Mouse (Mus musculus) hindbrain, embryonic 12.5 days (tissue): ENCODE results near the gene Ttll11. TPM values are rescaled to one million over a fixed set of nuclear protein-coding genes. Genes with fewer than 3 reads are reported as not detected.

Source experiments
- ATAC-seq: fragments of 200-750 bp; cut with Nextera tagmentation; 2 replicates; pipeline ENCODE4 v1.8.0; 2017; ENCODE audit warnings: moderate TSS enrichment; ENCODE audit not compliant: low FRiP score
- H3K27ac ChIP-seq: fragments of 300-500 bp; sonication (generic); 2 replicates; pipeline ENCODE4 v1.5.1; 2016; ENCODE audit warnings: mild to moderate bottlenecking
- H3K27me3 ChIP-seq: fragments of 300-500 bp; sonication (generic); 2 replicates; pipeline ENCODE4 v1.6.1; 2016; ENCODE audit warnings: mild to moderate bottlenecking
- H3K36me3 ChIP-seq: fragments of 300-500 bp; sonication (generic); 2 replicates; pipeline ENCODE4 v1.6.1; 2016; ENCODE audit warnings: mild to moderate bottlenecking
- H3K4me1 ChIP-seq: fragments of 300-500 bp; sonication (generic); 2 replicates; pipeline ENCODE4 v1.6.1; 2016
- H3K4me2 ChIP-seq: fragments of 300-500 bp; sonication (generic); replicated peaks from 2 replicates; pipeline ENCODE4 v1.6.1; 2016; ENCODE audit warnings: mild to moderate bottlenecking
- H3K4me3 ChIP-seq: fragments of 300-500 bp; sonication (generic); 2 replicates; pipeline ENCODE4 v1.5.1; 2016; ENCODE audit warnings: mild to moderate bottlenecking
- H3K9ac ChIP-seq: fragments of 300-500 bp; sonication (generic); 2 replicates; pipeline ENCODE4 v1.6.1; 2016; ENCODE audit warnings: mild to moderate bottlenecking, moderate library complexity
- H3K9me3 ChIP-seq: fragments of 300-500 bp; sonication (generic); replicated peaks from 2 replicates; pipeline ENCODE4 v1.6.1; 2016; ENCODE audit warnings: mild to moderate bottlenecking
- WGBS: fragments of 180-500 bp; shearing (Covaris S2); methylation state at CpG from one replicate; pipeline ENCODE4 v1.1.7; 2016; 5-methylcytosine and 5-hydroxymethylcytosine counted together
- polyA plus RNA-seq: library from polyadenylated mRNA; unstranded; fragments of >200 nt; fragmentation: Nextera tagmentation; extraction: Ambion mirVana; gene quantifications from 2 replicates; pipeline ENCODE4 v1.2.1, GENCODE M21; 2016

Ttll11 gene
- polyA plus RNA-seq, 1 experiment from 2014 or later, result 4.6 TPM

DNA sequence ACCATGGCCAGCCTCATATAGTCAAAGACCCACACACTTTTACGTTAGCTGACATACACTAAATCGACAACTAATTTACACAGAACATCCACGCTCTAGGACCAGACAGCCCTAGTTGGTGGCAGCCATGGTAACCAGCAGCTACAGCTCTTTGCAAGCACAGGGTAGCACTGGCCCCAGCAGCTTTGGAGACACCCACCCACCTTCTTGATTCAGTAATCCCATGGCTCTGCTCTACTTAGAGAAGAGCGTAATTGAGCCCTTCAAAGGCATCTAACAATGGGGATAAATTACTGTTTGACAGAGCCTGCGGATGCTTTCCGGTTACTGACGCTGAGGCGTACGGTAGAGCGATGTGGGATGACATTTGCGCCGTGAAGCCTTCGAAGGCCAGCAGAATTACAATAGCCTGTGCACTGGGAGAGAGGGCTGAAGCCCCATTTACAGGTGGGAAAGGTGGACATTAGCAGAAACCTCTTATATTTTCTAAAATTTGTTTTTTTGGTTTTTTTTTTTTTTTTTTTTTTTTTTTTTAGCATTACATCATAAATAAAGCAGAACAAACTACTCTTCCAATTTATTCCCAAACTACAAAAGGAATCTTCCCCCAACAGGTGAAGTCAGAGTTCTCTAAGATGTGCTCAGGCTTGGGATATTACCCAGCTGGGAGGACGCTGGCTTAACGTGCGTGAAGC, 136.8 kb downstream of the Ttll11 start:
- peaks cover 20% of the 10 kb centered on the region for H3K4me1 ChIP-seq
- H3K27me3 ChIP-seq, result no peaks in the 10 kb centered on the region
- H3K27ac ChIP-seq, result no peak overlapping the region
- no peak overlapping the region for H3K9ac ChIP-seq
- no peak overlapping the region for H3K4me2 ChIP-seq
- WGBS, result 80% methylated on average over 16 of the region's 16 CpGs
- no peak for ATAC-seq
- H3K9me3 ChIP-seq, result no peaks in the 10 kb centered on the region
- H3K4me3 ChIP-seq, result no peak overlapping the region
- H3K36me3 ChIP-seq, result no peaks in the 10 kb centered on the region

DNA sequence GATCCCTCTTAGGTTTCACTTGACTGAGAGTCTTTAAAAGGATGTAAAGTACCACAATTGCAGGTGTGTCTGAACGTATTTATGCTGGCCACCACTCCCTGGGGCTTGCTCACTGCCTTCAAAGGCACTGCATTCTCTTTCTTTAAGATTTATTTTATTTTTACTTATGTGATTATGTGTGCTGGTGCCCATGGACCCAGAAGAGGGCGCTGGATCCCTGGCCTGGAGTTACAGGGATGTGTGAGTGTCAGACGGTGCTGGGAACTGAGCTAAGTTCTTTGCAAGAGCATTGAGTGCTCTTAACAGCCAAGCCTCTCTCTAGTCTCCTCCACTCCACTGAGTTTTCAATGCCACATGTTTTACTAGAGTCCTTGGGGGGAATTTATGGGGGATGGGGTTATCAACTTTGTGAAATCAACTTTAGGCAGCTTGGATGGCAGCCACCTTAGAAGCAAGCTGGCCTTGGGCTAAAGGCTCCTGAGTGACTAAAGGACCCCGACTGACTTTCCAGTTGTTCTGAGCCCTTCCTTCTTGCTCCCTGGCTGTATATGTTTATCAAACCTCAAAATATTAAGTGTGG, 137.8 kb downstream of the Ttll11 start:
- ATAC-seq, result no peak
- no peak overlapping the region for H3K9ac ChIP-seq
- peaks cover 2% of the 10 kb centered on the region; the same call in 1 of the 2 replicates for H3K9me3 ChIP-seq
- no peaks in the 10 kb centered on the region for H3K36me3 ChIP-seq
- no peaks in the 10 kb centered on the region for H3K27me3 ChIP-seq
- H3K4me1 ChIP-seq, result peaks cover 20% of the 10 kb centered on the region
- no peak overlapping the region for H3K4me2 ChIP-seq
- 64% methylated on average over 4 of the region's 4 CpGs for WGBS
- no peak overlapping the region for H3K4me3 ChIP-seq
- H3K27ac ChIP-seq, result no peak overlapping the region

DNA sequence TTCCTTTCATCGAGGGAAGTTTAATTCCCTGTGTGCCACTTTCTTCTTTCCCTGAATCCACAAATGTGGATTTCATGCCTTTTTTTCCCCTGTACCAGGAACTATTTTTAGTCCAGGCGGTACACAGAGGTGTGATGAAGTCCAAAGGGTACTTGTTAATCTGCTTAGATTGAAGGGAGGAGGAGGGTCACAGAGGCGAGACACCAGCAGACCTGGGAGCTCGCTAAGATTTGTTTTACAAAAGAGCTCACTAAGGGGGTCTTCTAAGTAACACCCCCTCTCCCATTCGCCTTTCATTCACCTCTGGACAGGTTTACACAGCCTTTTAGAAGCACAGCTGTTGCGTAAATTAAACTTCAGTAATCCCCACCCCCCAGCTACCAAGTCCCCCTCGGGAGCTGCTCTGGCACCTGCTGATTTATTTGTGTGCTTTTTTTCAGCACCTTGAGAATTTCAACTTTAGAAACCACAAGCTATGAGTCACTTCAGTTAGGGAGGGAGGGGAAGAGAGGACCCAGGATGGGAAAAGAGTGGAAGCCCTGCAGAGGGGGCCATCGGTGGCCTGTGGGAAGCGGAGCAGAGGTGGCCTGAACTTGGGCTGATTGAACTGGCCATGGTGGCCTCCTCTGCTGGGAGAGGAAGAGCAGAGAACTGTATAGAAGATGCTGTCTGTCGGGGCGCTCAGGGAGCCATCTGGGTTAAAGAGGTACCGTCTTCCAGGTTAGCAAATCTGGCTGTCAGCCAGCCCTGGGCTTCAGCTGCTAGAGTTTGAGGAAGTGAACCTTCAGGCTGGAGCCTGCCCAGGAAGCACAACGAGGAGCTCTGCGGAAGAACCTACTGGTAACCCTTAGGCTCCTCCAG, 138.5 kb downstream of the Ttll11 start:
- no peak overlapping the region for H3K4me2 ChIP-seq
- no peaks in the 10 kb centered on the region for H3K36me3 ChIP-seq
- WGBS, result 32% methylated on average over 14 of the region's 14 CpGs
- no peak for ATAC-seq
- peaks cover 4% of the 10 kb centered on the region; the same call in 1 of the 2 replicates for H3K9me3 ChIP-seq
- H3K4me3 ChIP-seq, result no peak overlapping the region
- H3K27me3 ChIP-seq, result no peaks in the 10 kb centered on the region
- peaks cover 20% of the 10 kb centered on the region for H3K4me1 ChIP-seq
- no peak overlapping the region for H3K9ac ChIP-seq
- no peak overlapping the region for H3K27ac ChIP-seq

DNA sequence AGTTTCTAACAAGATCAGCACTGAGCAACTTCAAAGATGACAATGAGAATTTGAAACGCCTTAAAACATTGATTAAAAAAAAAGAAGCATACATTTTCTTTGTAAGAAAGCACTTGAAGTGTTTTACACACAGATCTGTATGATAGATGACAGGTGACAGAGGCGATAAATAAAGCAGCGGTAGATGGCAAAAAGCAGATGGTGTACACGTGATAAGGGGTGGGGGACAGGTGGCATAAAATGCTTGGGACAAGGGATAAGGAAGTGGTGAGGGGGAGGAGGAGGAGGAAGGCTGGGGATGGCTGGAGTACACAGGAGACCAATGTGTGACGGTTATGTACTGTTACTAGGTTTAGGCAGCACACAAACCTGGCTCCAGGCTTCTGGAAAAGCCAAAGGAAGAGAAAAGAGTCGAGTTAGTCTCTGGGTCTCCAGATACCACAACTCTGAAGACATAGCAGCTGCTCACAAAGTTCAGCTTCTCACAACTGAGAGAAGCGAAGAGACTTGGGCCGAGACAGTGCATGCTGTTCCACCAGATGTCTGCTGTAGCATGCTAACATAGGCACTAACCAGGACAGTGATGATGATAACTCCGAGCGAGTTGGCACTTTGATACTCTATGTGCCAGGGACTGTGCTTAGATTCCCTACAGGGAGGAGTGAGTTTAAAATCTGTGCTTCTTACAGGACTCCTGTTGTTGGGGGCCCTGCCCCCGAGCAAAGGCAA, 140.8 kb downstream of the Ttll11 start:
- H3K27me3 ChIP-seq, result no peaks in the 10 kb centered on the region
- 84% methylated on average over 11 of the region's 11 CpGs for WGBS
- no peak overlapping the region for H3K4me2 ChIP-seq
- peaks cover 11% of the 10 kb centered on the region for H3K4me1 ChIP-seq
- no peak overlapping the region for H3K27ac ChIP-seq
- H3K9ac ChIP-seq, result no peak overlapping the region
- no peaks in the 10 kb centered on the region for H3K36me3 ChIP-seq
- H3K4me3 ChIP-seq, result no peak overlapping the region
- ATAC-seq, result no peak
- H3K9me3 ChIP-seq, result peaks cover 4% of the 10 kb centered on the region; the same call in 1 of the 2 replicates

DNA sequence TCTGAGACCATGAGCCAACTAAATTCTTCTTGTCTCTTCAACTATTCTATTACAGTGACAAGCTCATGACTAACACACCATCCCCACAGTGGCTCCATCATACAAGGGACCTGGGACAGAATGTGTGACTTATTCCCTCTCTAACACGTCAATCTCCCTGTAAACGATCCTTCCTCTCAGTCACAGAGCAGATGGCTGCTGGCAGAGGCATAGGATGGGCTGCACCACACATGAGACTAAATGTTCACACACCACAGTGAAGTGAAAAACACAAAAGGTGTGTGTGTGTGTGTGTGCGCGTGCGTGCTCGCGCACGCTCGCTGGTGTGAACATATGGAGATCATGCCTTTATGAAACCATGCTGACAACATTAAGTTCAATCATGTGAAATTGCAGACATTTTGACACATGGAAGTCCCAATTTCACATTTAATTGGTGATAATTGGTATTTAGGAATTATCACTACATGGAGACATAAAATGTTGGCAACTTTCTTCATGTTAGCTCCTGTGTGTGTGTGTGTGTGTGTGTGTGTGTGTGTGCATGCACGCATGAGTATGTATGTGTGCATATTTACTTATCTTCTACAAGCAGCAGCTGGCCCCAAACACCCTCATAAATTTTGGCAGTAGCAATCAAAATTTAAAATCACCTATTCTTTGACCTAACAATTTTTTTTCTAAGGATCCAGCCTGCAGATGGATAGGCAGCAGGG, 145.4 kb downstream of the Ttll11 start:
- 94% methylated on average over 10 of the region's 10 CpGs for WGBS
- no peaks in the 10 kb centered on the region for H3K36me3 ChIP-seq

DNA sequence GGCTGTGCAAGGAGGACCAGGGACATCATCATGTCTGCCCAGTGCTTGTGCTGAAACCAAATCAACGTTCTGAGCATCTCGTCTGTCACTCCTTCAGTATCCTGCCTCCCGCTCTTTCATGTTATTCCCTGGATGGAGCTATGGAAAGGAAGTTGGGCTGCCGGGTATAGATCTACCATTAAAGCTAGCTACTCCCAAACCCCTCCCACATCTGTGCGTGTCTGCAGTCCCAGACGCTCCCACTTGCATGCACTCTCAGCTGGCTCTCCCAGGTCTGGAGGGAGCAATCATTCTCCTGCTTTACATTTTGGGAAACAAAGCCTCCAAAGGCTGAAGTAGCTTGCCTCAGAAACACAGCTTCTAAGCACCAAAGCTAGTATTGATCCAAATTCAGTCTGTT, 146.2 kb downstream of the Ttll11 start:
- 72% methylated on average over 6 of the region's 6 CpGs for WGBS
- H3K4me2 ChIP-seq, result no peak overlapping the region
- no peaks in the 10 kb centered on the region for H3K27me3 ChIP-seq
- H3K9ac ChIP-seq, result no peak overlapping the region
- H3K36me3 ChIP-seq, result no peaks in the 10 kb centered on the region
- no peaks in the 10 kb centered on the region for H3K4me1 ChIP-seq
- H3K27ac ChIP-seq, result no peak overlapping the region
- no peak for ATAC-seq
- no peak overlapping the region for H3K4me3 ChIP-seq
- peaks cover 4% of the 10 kb centered on the region; the same call in 1 of the 2 replicates for H3K9me3 ChIP-seq

More for the DNA sequence above, 145.4 kb downstream of the Ttll11 start:
- Histone ChIP-seq H3K9me3 (peaks cover 4% of the 10 kb centered on the region; the same call in 1 of the 2 replicates), H3K27ac (no peak overlapping the region), H3K9ac (no peak overlapping the region), H3K4me2 (no peak overlapping the region), H3K27me3 (no peaks in the 10 kb centered on the region), H3K4me1 (no peaks in the 10 kb centered on the region), H3K4me3 (no peak overlapping the region)
- ATAC-seq, result no peak

DNA sequence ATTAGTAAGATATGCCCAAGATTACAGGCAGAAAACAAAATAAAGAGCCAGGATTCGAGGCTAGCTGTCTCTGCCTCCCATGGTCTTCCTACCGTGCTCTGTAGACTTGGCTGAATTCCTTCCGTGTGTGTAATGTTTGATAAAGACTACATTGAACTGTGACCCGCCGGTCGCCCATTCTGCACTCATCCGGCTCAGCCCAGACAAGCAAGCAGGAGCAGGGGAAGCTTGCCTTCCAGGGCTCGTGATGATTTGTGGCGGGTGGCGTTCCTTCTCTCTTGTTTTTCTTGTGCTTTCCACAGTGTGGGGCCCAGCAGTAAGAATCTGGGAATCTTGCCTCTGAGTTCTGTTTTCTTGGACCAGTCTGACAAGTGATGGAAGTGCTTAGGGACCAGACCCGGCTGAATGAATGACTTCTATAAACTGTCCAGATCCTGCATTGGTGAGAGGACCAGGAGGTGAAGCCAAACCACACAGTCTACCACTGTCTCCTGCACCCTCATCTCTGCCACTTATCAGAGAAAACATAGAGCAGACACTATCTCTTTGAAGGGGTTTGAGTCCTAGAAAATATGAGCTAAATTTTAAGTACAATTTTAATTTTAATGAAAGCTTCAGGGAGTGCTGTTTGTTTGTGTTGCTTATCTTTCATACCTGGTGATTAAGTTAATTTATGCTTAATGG, 146.8 kb downstream of the Ttll11 start:
- H3K9me3 ChIP-seq, result peaks cover 4% of the 10 kb centered on the region; the same call in 1 of the 2 replicates
- H3K27ac ChIP-seq, result no peak overlapping the region
- no peak overlapping the region for H3K4me2 ChIP-seq
- WGBS, result 55% methylated on average over 11 of the region's 11 CpGs
- no peaks in the 10 kb centered on the region for H3K27me3 ChIP-seq
- H3K4me1 ChIP-seq, result no peaks in the 10 kb centered on the region
- ATAC-seq, result no peak
- H3K4me3 ChIP-seq, result no peak overlapping the region
- no peaks in the 10 kb centered on the region for H3K36me3 ChIP-seq
- no peak overlapping the region for H3K9ac ChIP-seq

DNA sequence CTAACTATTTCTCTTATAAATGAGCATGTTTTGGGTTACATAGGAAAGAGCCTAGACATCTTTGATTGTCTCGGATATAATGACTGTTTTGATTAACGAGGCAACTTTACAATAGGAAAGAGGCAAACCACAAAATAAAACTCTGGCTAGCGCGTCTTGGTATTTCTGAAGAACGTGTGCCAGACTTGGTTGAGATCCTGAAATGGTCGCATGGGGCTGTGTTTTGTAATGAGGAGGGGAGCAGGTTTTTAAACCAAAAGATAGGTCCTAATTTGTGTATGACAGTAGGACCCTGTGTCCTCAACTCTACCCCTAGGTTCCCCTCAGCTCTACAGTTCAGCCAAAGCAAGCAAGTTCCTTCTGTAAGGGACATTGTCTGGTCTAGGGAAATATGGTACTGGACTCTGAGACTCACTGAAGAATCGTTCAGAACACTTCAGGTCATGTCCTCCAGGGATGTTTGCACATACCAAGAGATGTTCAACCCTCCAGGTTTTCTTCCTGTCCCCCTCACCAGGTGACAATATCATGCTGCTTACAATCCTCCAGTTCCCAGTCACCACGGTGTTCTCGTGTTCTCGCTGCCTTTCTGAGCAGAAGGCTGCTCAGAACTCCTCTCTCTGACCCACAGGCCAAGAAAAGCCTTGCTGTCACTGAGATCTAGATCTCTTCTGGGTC, 147.7 kb downstream of the Ttll11 start:
- Histone ChIP-seq H3K9me3 (peaks cover 3% of the 10 kb centered on the region; the same call in 1 of the 2 replicates), H3K27ac (no peak overlapping the region), H3K4me3 (no peak overlapping the region), H3K27me3 (no peaks in the 10 kb centered on the region), H3K36me3 (no peaks in the 10 kb centered on the region), H3K4me2 (no peak overlapping the region), H3K9ac (no peak overlapping the region), H3K4me1 (no peaks in the 10 kb centered on the region)
- WGBS, result 81% methylated on average over 10 of the region's 10 CpGs
- no peak for ATAC-seq

DNA sequence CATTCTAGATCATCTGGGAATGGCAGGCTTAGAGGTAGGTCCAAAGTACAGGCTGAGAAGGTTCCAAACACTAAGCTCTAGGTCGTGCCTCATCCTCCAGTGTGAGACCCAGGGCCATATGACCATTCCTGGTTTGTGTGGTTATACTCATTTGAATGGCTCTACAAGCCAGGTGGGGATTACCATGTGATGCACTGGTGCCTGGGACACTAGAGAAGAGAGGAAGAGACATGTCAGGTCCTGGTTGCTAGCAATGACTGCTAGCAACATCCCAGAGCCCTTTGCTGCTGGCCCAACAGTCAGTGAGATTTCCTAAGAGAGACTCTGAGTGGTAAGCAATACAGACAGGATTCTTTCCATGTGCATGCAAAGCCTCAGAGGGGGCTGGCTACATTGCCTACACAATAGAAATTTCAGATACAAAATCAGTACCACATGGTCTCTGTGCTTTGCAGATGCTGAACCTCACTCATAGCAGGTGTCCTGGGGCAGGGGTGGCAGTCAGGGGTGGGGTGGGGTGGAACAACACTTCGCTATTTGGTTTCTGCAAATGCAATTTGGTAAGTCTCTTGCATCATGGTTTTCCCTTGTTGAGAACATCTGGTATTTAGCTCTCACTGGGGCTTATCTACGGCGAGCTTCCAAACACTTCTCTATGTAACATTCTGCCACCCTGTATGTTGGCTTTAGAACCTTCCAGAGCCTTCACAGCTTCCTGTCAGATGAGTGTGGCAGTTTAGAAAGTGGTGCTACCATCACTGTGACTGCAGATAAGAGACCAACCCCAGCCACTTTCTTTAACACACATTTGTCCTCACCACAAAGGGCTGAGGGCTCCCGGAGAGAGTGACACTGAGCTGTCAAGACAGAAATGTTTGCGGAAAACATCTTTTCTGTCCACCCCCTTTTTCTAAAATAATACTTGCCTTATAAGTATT, 148.5 kb downstream of the Ttll11 start:
- H3K36me3 ChIP-seq, result no peaks in the 10 kb centered on the region
- no peak overlapping the region for H3K27ac ChIP-seq
- H3K27me3 ChIP-seq, result no peaks in the 10 kb centered on the region
- no peak for ATAC-seq
- H3K4me1 ChIP-seq, result no peaks in the 10 kb centered on the region
- WGBS, result 72% methylated on average over 6 of the region's 6 CpGs
- no peak overlapping the region for H3K4me3 ChIP-seq
- no peak overlapping the region for H3K4me2 ChIP-seq
- H3K9me3 ChIP-seq, result no peaks in the 10 kb centered on the region
- no peak overlapping the region for H3K9ac ChIP-seq

DNA sequence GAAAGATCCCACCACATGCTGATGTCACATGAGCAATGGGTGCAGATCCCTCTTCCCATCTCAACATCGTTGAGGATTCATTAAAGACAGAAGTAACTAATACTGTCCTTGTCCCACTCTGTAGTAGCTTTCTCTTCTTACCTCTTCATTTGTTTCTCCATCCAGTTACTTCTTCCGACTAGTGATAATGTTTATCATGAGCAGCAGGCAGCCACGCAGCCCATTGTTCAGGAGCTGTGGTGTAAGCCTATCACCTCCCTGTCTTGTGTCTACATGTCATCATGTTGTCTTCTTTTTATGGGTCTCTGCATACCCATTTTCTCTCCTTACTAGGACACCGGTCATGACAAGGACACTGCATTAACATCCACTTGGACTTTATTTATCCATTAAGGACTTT, 150.6 kb downstream of the Ttll11 start:
- Histone ChIP-seq H3K36me3 (no peaks in the 10 kb centered on the region), H3K9ac (no peak overlapping the region), H3K4me2 (no peak overlapping the region), H3K27me3 (no peaks in the 10 kb centered on the region), H3K27ac (no peak overlapping the region), H3K4me1 (no peaks in the 10 kb centered on the region), H3K4me3 (no peak overlapping the region), H3K9me3 (no peaks in the 10 kb centered on the region)
- 95% methylated on average over 4 of the region's 4 CpGs for WGBS
- no peak for ATAC-seq
